Mouse (Mus musculus): ENCODE results near the gene Rap1gap2. TPM values are rescaled to one million over a fixed set of nuclear protein-coding genes. Genes with fewer than 3 reads are reported as not detected.

Gene Rap1gap2
- polyA plus RNA-seq, 1 experiment from 2014 or later, result 9.9 TPM

DNA sequence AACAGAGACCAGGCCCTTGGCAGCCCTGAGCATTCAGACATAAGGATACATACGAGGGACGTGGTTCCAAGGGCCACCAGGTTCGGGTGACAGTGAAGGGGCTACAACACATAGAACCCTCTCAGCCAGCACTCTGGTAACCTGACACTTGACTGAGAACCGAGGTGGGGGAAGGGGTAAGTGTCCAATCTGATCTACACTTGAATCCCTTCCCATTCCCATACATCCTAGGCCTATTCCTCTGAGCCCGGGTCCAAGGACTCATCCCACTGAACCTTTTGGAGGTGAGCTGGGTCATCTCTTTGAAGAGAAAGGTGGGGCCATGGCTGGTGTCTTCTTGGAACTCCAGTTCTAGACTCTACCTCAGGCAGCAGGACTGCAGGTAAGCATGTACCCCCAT is 647 bp downstream of the Rap1gap2 start:
- no peak overlapping the region for H3K4me2 ChIP-seq (ENCODE audit: low read depth, low read length)
- ATAC-seq (ENCODE audit: low read depth), result no peak
- no peak overlapping the region for H3K27ac ChIP-seq (ENCODE audit: low read depth, low read length)
- peaks cover 19% of the 10 kb centered on the region for H3K27me3 ChIP-seq (ENCODE audit: control insufficient read depth, insufficient read depth, low read length)
- no peak overlapping the region for H3K9ac ChIP-seq (replicated peaks; ENCODE audit: low read depth, low read length)
- H3K4me1 ChIP-seq (ENCODE audit: control insufficient read depth, insufficient read depth, low read length), result peaks cover 5% of the 10 kb centered on the region
- H3K36me3 ChIP-seq (ENCODE audit: control insufficient read depth, insufficient read depth, low read length), result no peaks in the 10 kb centered on the region
- 27% methylated on average over 5 of the region's 5 CpGs for WGBS
- no peak overlapping the region for H3K4me3 ChIP-seq (ENCODE audit: low read depth, low read length)
- no peaks in the 10 kb centered on the region for H3K9me3 ChIP-seq (ENCODE audit: control insufficient read depth, low read length)

DNA sequence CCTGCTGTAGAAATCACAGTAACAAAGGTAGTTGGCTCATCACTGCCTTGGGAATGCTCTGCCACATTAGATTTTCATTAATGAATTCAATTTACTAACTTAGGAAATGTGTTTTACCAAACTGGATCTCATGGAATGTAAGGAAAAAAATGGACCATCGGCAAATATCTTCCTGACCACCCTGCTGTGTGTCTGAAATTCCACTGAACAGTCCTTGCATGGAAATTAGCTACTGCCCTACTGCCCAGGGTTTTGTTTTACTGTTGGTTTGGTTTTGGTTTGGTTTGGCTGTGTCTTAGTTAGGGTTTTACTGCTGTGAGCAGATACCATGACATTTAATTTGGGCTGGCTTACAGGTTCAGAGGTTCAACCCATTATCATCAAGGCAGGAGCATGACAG is 8.4 kb downstream of the Rap1gap2 start:
- H3K36me3 ChIP-seq (ENCODE audit: control insufficient read depth, insufficient read depth, low read length), result no peaks in the 10 kb centered on the region
- ATAC-seq (ENCODE audit: low read depth), result no peak
- H3K4me1 ChIP-seq (ENCODE audit: control insufficient read depth, insufficient read depth, low read length), result no peaks in the 10 kb centered on the region
- no peaks in the 10 kb centered on the region for H3K9me3 ChIP-seq (ENCODE audit: control insufficient read depth, low read length)
- no peaks in the 10 kb centered on the region for H3K27me3 ChIP-seq (ENCODE audit: control insufficient read depth, insufficient read depth, low read length)
- H3K9ac ChIP-seq (replicated peaks; ENCODE audit: low read depth, low read length), result no peak overlapping the region
- no peak overlapping the region for H3K27ac ChIP-seq (ENCODE audit: low read depth, low read length)
- no peak overlapping the region for H3K4me2 ChIP-seq (ENCODE audit: low read depth, low read length)
- 82% methylated on average over 1 of the region's 1 CpGs for WGBS
- no peak overlapping the region for H3K4me3 ChIP-seq (ENCODE audit: low read depth, low read length)

DNA sequence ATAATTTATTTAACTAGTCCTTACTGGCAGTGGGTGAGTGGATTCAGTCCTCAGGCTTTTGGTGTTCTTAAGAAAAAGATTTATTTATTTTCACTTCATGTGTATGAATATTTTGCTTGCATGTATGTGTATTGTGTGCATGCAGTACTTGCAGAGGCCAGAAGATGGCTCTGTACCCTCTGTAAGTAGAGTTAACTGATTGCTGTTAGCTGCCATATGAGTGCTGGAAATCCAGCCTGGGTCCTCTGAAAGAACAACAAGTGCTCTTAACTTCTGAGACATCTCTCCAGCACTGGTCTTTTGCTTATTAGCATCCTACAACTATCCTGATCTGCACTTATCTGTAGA is 12.8 kb downstream of the Rap1gap2 start:
- Histone ChIP-seq H3K9ac (replicated peaks; ENCODE audit: low read depth, low read length) (no peak overlapping the region), H3K36me3 (ENCODE audit: control insufficient read depth, insufficient read depth, low read length) (no peaks in the 10 kb centered on the region), H3K9me3 (ENCODE audit: control insufficient read depth, low read length) (no peaks in the 10 kb centered on the region), H3K4me3 (ENCODE audit: low read depth, low read length) (no peak overlapping the region), H3K27ac (ENCODE audit: low read depth, low read length) (no peak overlapping the region), H3K4me2 (ENCODE audit: low read depth, low read length) (no peak overlapping the region), H3K4me1 (ENCODE audit: control insufficient read depth, insufficient read depth, low read length) (no peaks in the 10 kb centered on the region), H3K27me3 (ENCODE audit: control insufficient read depth, insufficient read depth, low read length) (no peaks in the 10 kb centered on the region)
- no peak for ATAC-seq (ENCODE audit: low read depth)

DNA sequence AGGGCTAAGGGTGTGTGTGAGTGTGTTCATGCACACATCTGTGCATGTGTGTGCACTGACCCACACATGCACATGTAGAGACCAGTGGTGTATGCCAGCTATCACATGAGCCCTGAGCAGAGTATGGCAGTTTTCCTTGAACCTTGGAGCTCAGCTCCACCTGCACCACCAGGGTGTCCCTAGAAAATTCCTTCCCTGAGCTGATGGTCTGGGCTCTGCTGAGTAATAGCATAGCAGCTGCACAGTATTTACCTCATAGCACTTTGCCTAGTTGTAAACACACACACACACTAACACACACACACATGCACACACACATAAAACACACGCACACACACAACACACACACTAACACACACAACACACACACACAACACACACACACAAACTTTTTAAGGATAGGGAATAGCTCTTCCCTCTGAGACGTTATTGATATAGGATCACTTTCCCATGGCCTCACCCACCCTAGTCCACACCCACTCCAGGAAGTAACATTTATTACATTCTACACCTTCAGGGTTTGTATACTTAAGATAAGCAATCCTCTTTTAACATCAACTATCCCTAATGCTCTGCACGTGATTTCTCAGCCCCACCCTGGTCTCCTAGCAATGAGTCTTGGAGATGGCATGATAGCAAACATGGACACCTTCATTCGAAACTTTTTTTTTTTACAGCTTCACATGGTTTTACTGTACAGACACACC is 13.3 kb downstream of the Rap1gap2 start:
- no peak for ATAC-seq (ENCODE audit: low read depth)

DNA sequence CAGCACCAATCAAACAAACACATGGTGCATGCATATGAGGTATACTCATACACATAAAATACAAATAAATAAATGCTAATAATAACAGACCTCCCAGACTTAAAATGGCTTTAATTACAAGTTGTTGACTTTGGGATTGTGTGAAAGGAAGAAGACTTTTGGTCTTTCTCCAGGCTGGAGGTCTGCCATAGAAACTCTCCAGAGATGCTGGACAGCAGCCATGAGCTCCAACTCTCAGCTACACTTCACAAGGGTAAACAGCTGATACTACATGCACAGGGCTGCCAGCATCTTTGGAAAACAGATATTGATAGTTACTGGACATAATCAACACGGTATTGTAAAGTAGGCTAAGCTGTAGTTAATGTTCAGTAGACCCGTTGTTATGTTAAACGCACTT is 18.5 kb downstream of the Rap1gap2 start:
- Histone ChIP-seq H3K4me1 (ENCODE audit: control insufficient read depth, insufficient read depth, low read length) (no peaks in the 10 kb centered on the region), H3K4me3 (ENCODE audit: low read depth, low read length) (no peak overlapping the region), H3K36me3 (ENCODE audit: control insufficient read depth, insufficient read depth, low read length) (no peaks in the 10 kb centered on the region), H3K9ac (replicated peaks; ENCODE audit: low read depth, low read length) (no peak overlapping the region), H3K4me2 (ENCODE audit: low read depth, low read length) (no peak overlapping the region), H3K9me3 (ENCODE audit: control insufficient read depth, low read length) (no peaks in the 10 kb centered on the region), H3K27ac (ENCODE audit: low read depth, low read length) (no peak overlapping the region), H3K27me3 (ENCODE audit: control insufficient read depth, insufficient read depth, low read length) (peaks cover 8% of the 10 kb centered on the region; the same call in 1 of the 2 replicates)
- WGBS, result 81% methylated on average over 3 of the region's 3 CpGs
- ATAC-seq (ENCODE audit: low read depth), result no peak

More for the DNA sequence above, 13.3 kb downstream of the Rap1gap2 start:
- Histone ChIP-seq H3K27ac (ENCODE audit: low read depth, low read length) (no peak overlapping the region), H3K9ac (replicated peaks; ENCODE audit: low read depth, low read length) (no peak overlapping the region), H3K27me3 (ENCODE audit: control insufficient read depth, insufficient read depth, low read length) (no peaks in the 10 kb centered on the region), H3K36me3 (ENCODE audit: control insufficient read depth, insufficient read depth, low read length) (no peaks in the 10 kb centered on the region), H3K4me3 (ENCODE audit: low read depth, low read length) (no peak overlapping the region), H3K4me2 (ENCODE audit: low read depth, low read length) (no peak overlapping the region), H3K4me1 (ENCODE audit: control insufficient read depth, insufficient read depth, low read length) (no peaks in the 10 kb centered on the region), H3K9me3 (ENCODE audit: control insufficient read depth, low read length) (no peaks in the 10 kb centered on the region)
- 78% methylated on average over 4 of the region's 4 CpGs for WGBS

DNA sequence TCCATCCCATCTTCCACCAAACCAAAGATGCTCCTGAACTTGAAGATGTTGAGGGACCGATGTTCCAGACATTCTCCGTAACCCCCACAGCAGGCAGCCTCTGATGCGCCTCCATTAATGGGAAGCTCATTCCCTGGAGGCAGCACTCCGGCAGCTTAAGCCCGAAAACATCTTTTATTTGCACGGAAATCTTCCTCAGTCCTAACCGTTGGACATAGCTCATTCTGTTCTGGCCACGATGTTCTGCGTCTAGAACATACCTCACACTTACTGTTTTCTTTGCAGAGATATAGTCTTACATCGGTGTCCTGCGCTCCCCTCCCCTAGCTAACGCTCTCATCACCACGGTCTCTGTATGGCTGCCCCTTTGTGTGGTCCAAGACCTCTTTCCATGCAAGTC is 20.0 kb downstream of the Rap1gap2 start:
- Histone ChIP-seq H3K4me1 (ENCODE audit: control insufficient read depth, insufficient read depth, low read length) (no peaks in the 10 kb centered on the region), H3K27me3 (ENCODE audit: control insufficient read depth, insufficient read depth, low read length) (peaks cover 8% of the 10 kb centered on the region; the same call in 1 of the 2 replicates), H3K27ac (ENCODE audit: low read depth, low read length) (peak overlapping the region; percentile 78), H3K4me2 (ENCODE audit: low read depth, low read length) (peak overlapping the region; percentile 60), H3K36me3 (ENCODE audit: control insufficient read depth, insufficient read depth, low read length) (no peaks in the 10 kb centered on the region), H3K9ac (replicated peaks; ENCODE audit: low read depth, low read length) (peak overlapping the region; percentile 84), H3K9me3 (ENCODE audit: control insufficient read depth, low read length) (no peaks in the 10 kb centered on the region), H3K4me3 (ENCODE audit: low read depth, low read length) (peak overlapping the region; percentile 50)
- 0 out of 2 replicates have a peak, but pooled peaks have one; percentile 4 for ATAC-seq (ENCODE audit: low read depth)
- WGBS, result 31% methylated on average over 13 of the region's 13 CpGs

DNA sequence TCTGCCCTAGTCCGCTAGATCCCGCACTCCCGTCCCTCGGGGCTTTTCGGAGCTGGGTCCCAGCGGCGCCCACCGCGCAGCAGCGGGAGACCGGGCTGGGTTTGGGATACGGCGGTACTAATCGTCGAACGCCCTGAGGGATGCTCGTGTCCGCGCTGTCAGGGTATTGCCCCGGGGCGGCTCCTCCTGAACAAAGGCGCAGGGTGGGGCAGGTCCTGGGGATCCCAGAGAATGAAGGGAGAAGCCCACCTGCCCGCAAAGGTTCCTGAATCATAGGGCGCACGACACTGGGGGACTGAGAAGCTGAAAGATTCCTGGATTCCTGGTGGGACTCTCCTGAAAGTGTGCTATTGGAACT is 20.5 kb downstream of the Rap1gap2 start:
- H3K36me3 ChIP-seq (ENCODE audit: control insufficient read depth, insufficient read depth, low read length), result no peaks in the 10 kb centered on the region
- peak overlapping the region; percentile 60 for H3K4me2 ChIP-seq (ENCODE audit: low read depth, low read length)
- peak; percentile 62; the same call in 1 of the 2 replicates for ATAC-seq (ENCODE audit: low read depth)
- peak overlapping the region; percentile 84 for H3K9ac ChIP-seq (replicated peaks; ENCODE audit: low read depth, low read length)
- H3K27me3 ChIP-seq (ENCODE audit: control insufficient read depth, insufficient read depth, low read length), result peaks cover 8% of the 10 kb centered on the region; the same call in 1 of the 2 replicates
- peak overlapping the region; percentile 78 for H3K27ac ChIP-seq (ENCODE audit: low read depth, low read length)
- WGBS, result 0% methylated on average over 25 of the region's 25 CpGs
- H3K9me3 ChIP-seq (ENCODE audit: control insufficient read depth, low read length), result no peaks in the 10 kb centered on the region
- H3K4me3 ChIP-seq (ENCODE audit: low read depth, low read length), result peak overlapping the region; percentile 50
- H3K4me1 ChIP-seq (ENCODE audit: control insufficient read depth, insufficient read depth, low read length), result peaks cover 2% of the 10 kb centered on the region; the same call in 1 of the 2 replicates

DNA sequence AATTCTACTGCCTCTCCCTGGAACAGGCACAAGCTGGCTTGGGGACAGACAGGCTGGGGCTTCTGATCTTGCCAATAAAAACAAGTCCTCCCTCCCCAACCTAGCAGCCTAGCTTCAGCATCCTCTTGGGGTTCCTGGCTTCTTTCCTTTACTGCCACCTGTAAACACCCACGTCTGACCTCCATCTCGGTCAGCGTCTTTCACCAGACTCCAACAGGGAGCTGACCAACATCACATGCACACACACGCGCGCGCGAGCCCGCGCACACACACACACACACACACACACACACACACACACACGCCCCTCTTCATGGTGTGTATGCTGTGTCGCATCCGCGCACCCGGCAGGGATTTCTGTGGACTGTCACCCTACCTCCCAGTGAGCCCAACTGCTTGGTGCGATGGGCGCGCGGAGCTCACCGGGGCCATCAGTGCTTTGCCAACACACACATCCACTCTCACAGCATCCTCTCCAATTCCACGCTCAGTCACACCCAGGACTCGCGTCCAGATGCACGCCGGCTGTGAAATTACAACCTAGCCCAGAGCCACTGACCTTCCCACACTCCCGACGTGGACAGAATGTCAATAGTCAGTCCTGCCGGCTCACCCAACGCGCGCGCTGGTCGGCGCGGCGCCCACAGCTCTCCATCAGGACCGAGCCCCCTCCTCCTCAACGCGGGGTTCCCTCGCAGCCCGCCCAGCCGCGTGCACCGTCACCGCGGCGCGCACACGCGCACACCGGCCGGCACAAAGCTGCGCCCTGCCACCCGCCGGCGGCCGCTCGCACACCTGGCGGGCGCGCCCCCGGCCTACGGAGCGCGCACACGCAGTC is 21.1 kb downstream of the Rap1gap2 start:
- peak overlapping the region; percentile 50 for H3K4me3 ChIP-seq (ENCODE audit: low read depth, low read length)

DNA sequence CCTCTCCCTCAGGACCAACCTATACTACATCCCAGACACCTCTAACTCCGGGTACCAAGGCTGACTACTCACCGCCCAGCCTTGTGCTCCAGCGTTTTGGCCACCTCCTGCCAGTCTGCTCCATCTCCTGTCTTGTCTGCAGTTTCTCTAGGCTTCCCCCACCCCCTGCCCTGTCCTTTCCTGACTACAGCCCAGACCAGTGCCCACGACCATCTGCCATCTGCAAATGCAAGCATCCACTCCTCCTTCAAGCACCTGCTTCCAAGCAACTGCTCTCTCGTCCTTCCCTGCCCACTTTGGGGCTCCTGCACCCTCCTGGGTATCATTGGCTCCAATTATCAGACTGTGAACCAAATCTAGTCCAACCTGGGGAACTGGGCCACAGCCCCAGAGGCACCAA is 24.3 kb downstream of the Rap1gap2 start:
- ATAC-seq (ENCODE audit: low read depth), result no peak

More for the DNA sequence above, 21.1 kb downstream of the Rap1gap2 start:
- Histone ChIP-seq H3K36me3 (ENCODE audit: control insufficient read depth, insufficient read depth, low read length) (no peaks in the 10 kb centered on the region), H3K9me3 (ENCODE audit: control insufficient read depth, low read length) (no peaks in the 10 kb centered on the region), H3K4me1 (ENCODE audit: control insufficient read depth, insufficient read depth, low read length) (peaks cover 4% of the 10 kb centered on the region; the same call in 1 of the 2 replicates), H3K27me3 (ENCODE audit: control insufficient read depth, insufficient read depth, low read length) (peaks cover 8% of the 10 kb centered on the region; the same call in 1 of the 2 replicates), H3K4me2 (ENCODE audit: low read depth, low read length) (peak overlapping the region; percentile 60), H3K27ac (ENCODE audit: low read depth, low read length) (peak overlapping the region; percentile 78), H3K9ac (replicated peaks; ENCODE audit: low read depth, low read length) (peak overlapping the region; percentile 84)
- WGBS, result 2% methylated on average over 66 of the region's 66 CpGs
- ATAC-seq (ENCODE audit: low read depth), result peak; percentile 93

More for the DNA sequence above, 24.3 kb downstream of the Rap1gap2 start:
- no peak overlapping the region for H3K27ac ChIP-seq (ENCODE audit: low read depth, low read length)
- no peaks in the 10 kb centered on the region for H3K9me3 ChIP-seq (ENCODE audit: control insufficient read depth, low read length)
- H3K36me3 ChIP-seq (ENCODE audit: control insufficient read depth, insufficient read depth, low read length), result no peaks in the 10 kb centered on the region
- peaks cover 8% of the 10 kb centered on the region; the same call in 1 of the 2 replicates for H3K27me3 ChIP-seq (ENCODE audit: control insufficient read depth, insufficient read depth, low read length)
- 61% methylated on average over 5 of the region's 5 CpGs for WGBS
- no peak overlapping the region for H3K4me2 ChIP-seq (ENCODE audit: low read depth, low read length)
- H3K4me3 ChIP-seq (ENCODE audit: low read depth, low read length), result no peak overlapping the region
- H3K9ac ChIP-seq (replicated peaks; ENCODE audit: low read depth, low read length), result no peak overlapping the region
- peaks cover 4% of the 10 kb centered on the region; the same call in 1 of the 2 replicates for H3K4me1 ChIP-seq (ENCODE audit: control insufficient read depth, insufficient read depth, low read length)
